Mouse (Mus musculus) stomach, postnatal 0 days (tissue): ENCODE measurements around the gene Cxcl9. TPM values are rescaled to one million over a fixed set of nuclear protein-coding genes. Genes with fewer than 3 reads are reported as not detected.

Source experiments
- ATAC-seq: fragments of 200-750 bp; cut with Nextera tagmentation; 2 replicates; pipeline ENCODE4 v1.8.0; 2017; ENCODE audit not compliant: low FRiP score, low TSS enrichment
- DNase-seq: peaks from one replicate; pipeline ENCODE4 v3.0.0-alpha.2; 2016; ENCODE audit warnings: low spot score
- H3K27ac ChIP-seq: fragments of 300-500 bp; sonication (generic); replicated peaks from 2 replicates; pipeline ENCODE4 v1.5.1; 2014; ENCODE audit warnings: mild to moderate bottlenecking, control low read depth
- H3K27me3 ChIP-seq: fragments of 300-500 bp; sonication (generic); 2 replicates; pipeline ENCODE4 v1.6.1; 2014; ENCODE audit warnings: low read length; ENCODE audit not compliant: control insufficient read depth, insufficient read depth
- H3K36me3 ChIP-seq: fragments of 300-500 bp; sonication (generic); 2 replicates; pipeline ENCODE4 v1.6.1; 2014; ENCODE audit warnings: low read length, mixed read lengths; ENCODE audit not compliant: control insufficient read depth, insufficient read depth
- H3K4me1 ChIP-seq: fragments of 300-500 bp; sonication (generic); replicated peaks from 2 replicates; pipeline ENCODE4 v1.6.1; 2014; ENCODE audit warnings: antibody characterized with exemption; ENCODE audit not compliant: control insufficient read depth, insufficient read depth
- H3K4me2 ChIP-seq: fragments of 300-500 bp; sonication (generic); replicated peaks from 2 replicates; pipeline ENCODE4 v1.6.1; 2014; ENCODE audit warnings: low read depth, mild to moderate bottlenecking, control low read depth, moderate library complexity
- H3K4me3 ChIP-seq: fragments of 300-500 bp; sonication (generic); 2 replicates; pipeline ENCODE4 v1.5.1; 2014; ENCODE audit warnings: low read depth, low read length, control low read depth
- H3K9ac ChIP-seq: fragments of 300-500 bp; sonication (generic); 2 replicates; pipeline ENCODE4 v1.6.1; 2014; ENCODE audit warnings: mild to moderate bottlenecking, low read length, control low read depth, mixed read lengths
- H3K9me3 ChIP-seq: fragments of 300-500 bp; sonication (generic); 2 replicates; pipeline ENCODE4 v1.6.1; 2016; ENCODE audit warnings: low read length; ENCODE audit not compliant: control insufficient read depth
- CTCF ChIP-seq: IDR thresholded peaks from 2 replicates; pipeline ENCODE4 v1.5.1; 2016; ENCODE audit warnings: antibody characterized with exemption, low read depth, mild to moderate bottlenecking, moderate library complexity
- EP300 ChIP-seq: optimal IDR thresholded peaks from 2 replicates; pipeline ENCODE3; 2016; ENCODE audit warnings: antibody characterized with exemption
- WGBS: fragments of 180-500 bp; shearing (Covaris S2); extraction: QIAGEN DNeasy Blood & Tissue Kit; methylation state at CpG from one replicate; pipeline ENCODE4 v1.1.7; 2014; 5-methylcytosine and 5-hydroxymethylcytosine counted together
- polyA plus RNA-seq: library from polyadenylated mRNA; unstranded; fragments of >200 nt; fragmentation: Nextera tagmentation; extraction: Ambion mirVana; gene quantifications from 2 replicates; pipeline ENCODE4 v1.2.1, GENCODE M21; 2015

Gene Cxcl9
- polyA plus RNA-seq, 1 experiment from 2014 or later, result 0.11 TPM

DNA sequence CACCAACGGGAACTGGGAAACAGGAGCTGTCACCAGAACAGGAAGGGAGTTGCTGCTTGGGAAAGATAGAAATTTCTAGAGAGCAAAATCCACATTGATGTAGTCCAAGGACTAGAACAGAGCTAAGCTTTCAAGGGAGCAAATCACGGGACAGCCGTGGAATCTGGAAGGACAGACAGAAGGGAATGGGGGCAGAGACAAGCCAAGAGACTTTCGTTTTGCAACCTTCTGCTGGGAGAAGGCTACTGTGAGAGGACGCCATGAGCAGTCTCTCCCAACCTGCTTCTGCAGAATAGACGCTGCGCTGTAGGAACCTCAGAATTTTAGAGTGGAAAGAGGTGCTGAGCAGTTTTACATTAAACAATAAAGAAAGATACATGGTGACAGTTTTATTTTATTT is 21.9 kb upstream of the Cxcl9 start:
- H3K36me3 ChIP-seq, result no peaks in the 10 kb centered on the region
- no peaks in the 10 kb centered on the region for H3K4me1 ChIP-seq
- H3K4me2 ChIP-seq, result no peak overlapping the region
- no peaks in the 10 kb centered on the region for H3K9me3 ChIP-seq
- 82% methylated on average over 7 of the region's 7 CpGs for WGBS
- no peak overlapping the region for H3K4me3 ChIP-seq
- ATAC-seq (no peak), DNase-seq (no peak)
- no peak overlapping the region for H3K9ac ChIP-seq
- H3K27ac ChIP-seq, result no peak overlapping the region
- no peaks in the 10 kb centered on the region for H3K27me3 ChIP-seq
- no peak for TF ChIP-seq EP300
- no peak for TF ChIP-seq CTCF

DNA sequence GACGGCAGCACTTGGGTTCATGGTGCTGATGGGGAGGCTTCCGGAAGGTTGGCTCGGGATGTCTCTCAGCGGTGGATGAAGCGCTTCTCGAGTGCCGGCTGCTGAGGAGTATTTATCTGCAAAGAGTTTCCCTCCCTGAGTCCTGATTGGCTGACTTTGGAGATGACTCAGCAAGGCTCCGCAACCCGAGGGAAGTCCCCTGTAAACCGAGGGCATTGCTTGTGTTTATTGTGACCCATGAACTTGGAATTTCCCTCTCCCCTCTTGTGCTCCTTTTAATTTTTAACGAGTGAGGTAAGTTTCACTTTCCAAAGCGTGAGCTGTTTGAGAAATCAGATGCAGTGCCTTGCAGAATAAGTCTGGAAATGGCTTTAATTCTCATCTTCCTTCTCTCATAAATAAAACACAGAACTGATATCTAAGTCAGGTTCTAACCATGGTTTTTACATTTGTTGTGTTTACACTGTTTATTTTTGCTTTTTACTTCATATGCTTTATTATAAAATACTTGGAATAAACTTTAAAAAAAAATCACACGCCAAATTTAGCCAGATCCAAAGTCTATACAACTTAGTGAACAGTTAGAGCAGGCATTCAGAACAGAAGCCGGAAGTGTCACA is 21.0 kb upstream of the Cxcl9 start, which contains the start of gene Cxcl10:
TSS of gene Cxcl10 (minus strand) at position 96 of the 620 bp plus-strand sequence.
- H3K4me2 ChIP-seq, result peak within 1 kb of the TSS; percentile 47
- no peak within 1 kb of the TSS for H3K27ac ChIP-seq
- TF ChIP-seq EP300 (no peak), CTCF (no peak)
- H3K4me1 ChIP-seq, result no peaks in the 10 kb centered on the region
- DNase-seq, result peak; percentile 42
- no peaks in the 10 kb centered on the region for H3K36me3 ChIP-seq
- 11% methylated on average over 14 of the region's 14 CpGs for WGBS
- ATAC-seq, result peak; percentile 71; the same call in 1 of the 2 replicates
- H3K4me3 ChIP-seq, result peak within 1 kb of the TSS; percentile 24
- H3K27me3 ChIP-seq, result no peaks in the 10 kb centered on the region
- H3K9me3 ChIP-seq, result no peaks in the 10 kb centered on the region
- H3K9ac ChIP-seq, result no peak within 1 kb of the TSS

DNA sequence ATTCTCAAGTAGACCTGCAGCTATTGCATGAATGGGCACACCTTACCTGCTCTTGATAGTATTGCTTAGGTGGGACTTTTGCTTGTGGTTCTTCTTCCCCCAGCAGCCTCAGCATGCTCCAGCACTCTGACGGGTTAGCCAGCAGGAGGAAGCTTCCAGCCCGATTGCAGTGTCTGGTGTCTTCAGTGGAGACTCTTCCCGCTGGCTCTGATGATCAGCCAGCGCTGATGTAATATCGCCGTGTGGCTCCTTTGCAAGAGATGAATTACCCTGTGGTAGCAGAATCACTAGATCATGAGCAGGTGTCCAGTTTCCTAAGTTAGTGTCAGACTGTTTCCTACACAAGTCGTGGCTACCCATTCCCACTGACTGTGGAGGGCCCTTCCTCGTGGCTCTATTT is 17.1 kb upstream of the Cxcl9 start:
- no peaks in the 10 kb centered on the region for H3K9me3 ChIP-seq
- H3K9ac ChIP-seq, result no peak overlapping the region
- TF ChIP-seq EP300 (no peak), CTCF (no peak)
- H3K4me1 ChIP-seq, result no peaks in the 10 kb centered on the region
- H3K27me3 ChIP-seq, result no peaks in the 10 kb centered on the region
- H3K4me2 ChIP-seq, result no peak overlapping the region
- H3K27ac ChIP-seq, result no peak overlapping the region
- no peaks in the 10 kb centered on the region for H3K36me3 ChIP-seq
- no peak for ATAC-seq
- 86% methylated on average over 8 of the region's 8 CpGs for WGBS
- DNase-seq, result no peak
- H3K4me3 ChIP-seq, result no peak overlapping the region

DNA sequence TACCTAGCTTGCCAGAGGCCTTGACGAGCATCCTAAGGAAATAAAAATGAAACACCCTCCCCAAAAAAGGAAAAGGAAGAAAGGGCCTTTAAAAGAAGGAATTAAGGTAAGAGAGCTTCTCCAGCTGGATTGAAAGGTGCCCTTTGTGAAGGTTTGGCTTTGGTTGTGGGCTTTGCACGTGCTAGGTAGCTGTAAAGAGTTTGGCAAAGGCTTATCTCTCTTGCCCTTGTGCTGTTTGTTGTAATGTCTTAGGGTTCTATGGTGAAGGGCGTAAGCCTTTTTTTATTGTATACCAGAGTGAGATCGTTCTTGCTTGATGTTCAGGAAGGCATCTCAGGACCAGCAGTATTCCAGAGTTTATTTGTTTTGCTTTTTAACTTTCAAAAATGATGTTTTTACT is 12.7 kb upstream of the Cxcl9 start:
- TF ChIP-seq EP300 (no peak), CTCF (no peak)
- Histone ChIP-seq H3K36me3 (no peaks in the 10 kb centered on the region), H3K27me3 (no peaks in the 10 kb centered on the region), H3K9me3 (no peaks in the 10 kb centered on the region), H3K4me2 (no peak overlapping the region), H3K4me1 (no peaks in the 10 kb centered on the region), H3K27ac (no peak overlapping the region), H3K9ac (no peak overlapping the region), H3K4me3 (no peak overlapping the region)
- 59% methylated on average over 4 of the region's 4 CpGs for WGBS
- ATAC-seq (no peak), DNase-seq (no peak)

DNA sequence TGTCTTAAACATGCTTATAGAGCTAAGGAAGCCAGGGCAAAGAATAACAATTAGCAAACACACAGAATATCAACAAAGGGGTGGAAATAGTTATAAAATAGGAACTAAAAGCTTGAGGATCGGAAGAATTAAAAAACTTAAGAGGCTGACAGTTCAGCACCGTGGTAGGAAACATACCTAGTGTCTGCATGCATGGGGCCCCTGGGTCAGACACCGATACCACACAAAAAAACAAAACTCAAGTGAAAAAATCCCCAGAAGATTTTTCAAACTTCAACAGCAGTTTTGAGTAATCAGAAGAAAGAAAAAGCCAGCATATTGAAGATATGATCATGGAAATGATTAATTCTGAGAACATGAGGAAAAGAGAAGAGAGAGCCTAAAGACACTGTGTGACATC is 8.9 kb upstream of the Cxcl9 start:
- 69% methylated on average over 3 of the region's 3 CpGs for WGBS
- TF ChIP-seq EP300 (no peak), CTCF (no peak)
- Histone ChIP-seq H3K9ac (no peak overlapping the region), H3K9me3 (no peaks in the 10 kb centered on the region), H3K4me3 (no peak overlapping the region), H3K36me3 (no peaks in the 10 kb centered on the region), H3K27ac (no peak overlapping the region), H3K4me1 (no peaks in the 10 kb centered on the region), H3K4me2 (no peak overlapping the region), H3K27me3 (no peaks in the 10 kb centered on the region)
- DNase-seq (no peak), ATAC-seq (no peak)

DNA sequence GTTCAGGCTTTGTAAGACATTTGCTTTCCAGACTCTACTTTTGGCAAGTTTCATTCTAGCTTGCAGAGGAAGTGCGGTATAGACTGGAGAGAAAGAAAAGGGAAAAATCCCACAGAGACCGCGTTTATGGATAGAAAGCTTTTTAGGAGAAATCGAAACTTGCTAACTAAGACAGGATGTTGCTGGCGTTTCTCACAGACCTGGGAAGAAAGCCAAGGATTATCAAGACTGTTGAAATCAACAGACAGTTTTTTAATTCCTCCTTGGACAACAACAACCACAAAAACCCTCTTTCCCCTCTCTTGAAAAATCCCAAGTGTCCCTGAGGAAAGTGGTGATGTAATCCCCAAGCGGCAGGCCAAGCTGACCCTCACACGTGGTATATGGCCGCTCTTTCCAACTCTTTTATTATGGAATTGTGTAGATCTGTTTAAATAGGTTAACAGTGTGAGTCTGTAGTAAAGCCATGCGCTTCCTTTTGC is 4.5 kb upstream of the Cxcl9 start:
- Histone ChIP-seq H3K4me3 (peak overlapping the region; percentile 1), H3K36me3 (no peaks in the 10 kb centered on the region), H3K9ac (peak overlapping the region; percentile 24), H3K27ac (peak overlapping the region; percentile 78), H3K9me3 (no peaks in the 10 kb centered on the region), H3K4me2 (peak overlapping the region; percentile 26), H3K27me3 (no peaks in the 10 kb centered on the region), H3K4me1 (no peaks in the 10 kb centered on the region)
- WGBS, result 36% methylated on average over 9 of the region's 9 CpGs
- ATAC-seq (peak; percentile 38; the same call in 1 of the 2 replicates), DNase-seq (no peak)
- TF ChIP-seq EP300 (no peak), CTCF (no peak)
